ENCODE assay signal across 11 mouse cellular contexts in the genomic region with DNA sequence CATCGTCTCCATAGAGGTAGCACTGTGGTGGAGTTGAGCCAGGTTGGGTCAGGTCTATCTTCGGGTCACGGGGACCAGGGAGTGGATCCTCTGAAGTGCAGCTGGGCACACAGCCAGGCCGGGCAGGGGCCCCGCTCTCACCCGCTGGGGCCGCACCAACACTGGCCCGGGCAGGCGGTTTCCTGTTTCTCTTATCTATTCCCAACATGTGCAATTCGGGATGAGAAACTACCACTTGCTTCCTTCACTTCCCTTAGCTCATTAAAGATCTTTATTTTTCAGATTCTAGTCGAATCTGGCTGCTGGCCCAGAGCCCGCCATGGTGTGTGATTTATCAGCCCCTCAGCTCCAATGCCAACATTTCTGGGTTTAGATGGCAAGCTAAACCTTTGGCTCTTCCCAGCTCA. TPM values are rescaled to one million over a fixed set of nuclear protein-coding genes. Genes with fewer than 3 reads are reported as not detected.
DNase-seq lines count a peak whose midpoint lies in the region; ATAC-seq lines count a peak whose summit lies in the region.
"Had no signal": no experiment of that assay in that cellular context is flagged by ENCODE, and none has a peak within 500 bp of the region (broad histone marks: within the 10 kb centered on the region; RNA-seq: fewer than 3 reads in every experiment).

No protein-coding gene starts in this region.

- peak; percentile 94 for DNase-seq in heart, adult 11 months
- no peak for DNase-seq in heart, adult 8-10 months (ENCODE audit: low spot score)
- DNase-seq in heart, embryonic 10.5 days (ENCODE audit: low spot score): no peak
- DNase-seq in kidney, postnatal 10 days: peak; percentile 82
- no peak for DNase-seq in cerebellum, adult 8-10 months
- DNase-seq in thymus, postnatal 0 days (ENCODE audit: low spot score): no peak

- peak overlapping the region; percentile 75 for H3K27ac ChIP-seq in heart, embryonic 10.5 days

- H3K27me3 ChIP-seq in heart, embryonic 10.5 days (ENCODE audit: insufficient read depth, poor library complexity, severe bottlenecking): no peaks in the 10 kb centered on the region
- H3K27me3 ChIP-seq: CH12.LX had no signal

- H3K4me3 ChIP-seq in heart, embryonic 10.5 days: no peak overlapping the region
- H3K4me3 ChIP-seq: erythroblast, embryonic 14.5 days had no signal

- no peaks in the 10 kb centered on the region for H3K9me3 ChIP-seq in heart, embryonic 10.5 days

- H3K36me3 ChIP-seq in heart, embryonic 10.5 days: no peaks in the 10 kb centered on the region

- 62% methylated on average over 12 of the region's 12 CpGs for WGBS in heart, embryonic 10.5 days

- peak; percentile 76 for ATAC-seq in megakaryocyte progenitor cell, adult 5-6 weeks (replicated peaks; ENCODE audit: poor library complexity)
- no peak for ATAC-seq in monocyte, adult 5-6 weeks (replicated peaks; ENCODE audit: insufficient number of reproducible peaks, low FRiP score, low TSS enrichment, poor library complexity, severe bottlenecking)

- H3K4me1 ChIP-seq in heart, embryonic 10.5 days: peaks cover 9% of the 10 kb centered on the region

RNA-seq across cellular contexts. Expression of gene Gm17581, which starts 7.3 kb away (rescaled TPM):
- not detected for total RNA-seq in heart, adult 8-10 months (2022)
- polyA plus RNA-seq in heart, embryonic 10.5 days (2016; fragmentation: Nextera tagmentation; extraction: Ambion mirVana): not detected in 2 replicates
- not detected in 2 replicates for total RNA-seq in megakaryocyte progenitor cell, adult 5-6 weeks (2015)
- not detected in 2 replicates for total RNA-seq in megakaryocyte progenitor cell, adult 5-6 weeks (2017)
- not detected in 3 replicates for total RNA-seq in monocyte, adult 5-6 weeks (2017)
- not detected in 2 replicates for polyA plus RNA-seq in thymus, postnatal 0 days (2015; fragmentation: Nextera tagmentation; extraction: Ambion mirVana)
- total RNA-seq: CH12.LX; midbrain, postnatal 0 days had no signal
- polyA plus RNA-seq: erythroblast, embryonic 14.5 days; midbrain, postnatal 0 days had no signal

RNA-seq across cellular contexts. Expression of gene Procr, which starts 8.0 kb away (rescaled TPM):
- total RNA-seq in heart, adult 8-10 months (2022): 1 to 10 TPM; 1.9 to 2.8 (median 2.3) TPM
- 5.3 and 6.6 TPM in 2 replicates for polyA plus RNA-seq in heart, embryonic 10.5 days (2016; fragmentation: Nextera tagmentation; extraction: Ambion mirVana)
- 0.89 TPM in 1 of 2 replicates, not detected in the other for total RNA-seq in megakaryocyte progenitor cell, adult 5-6 weeks (2015)
- total RNA-seq in megakaryocyte progenitor cell, adult 5-6 weeks (2017): 3.1 and 6.1 TPM in 2 replicates
- total RNA-seq in monocyte, adult 5-6 weeks (2017): not detected in 3 replicates
- polyA plus RNA-seq in thymus, postnatal 0 days (2015; fragmentation: Nextera tagmentation; extraction: Ambion mirVana): 3.3 and 4.4 TPM in 2 replicates

RNA-seq across cellular contexts. Expression of gene Edem2, which starts 13.7 kb away (rescaled TPM):
- 1 to 10 TPM; 5.7 to 7.8 (median 6.4) TPM for total RNA-seq in heart, adult 8-10 months (2022)
- polyA plus RNA-seq in heart, embryonic 10.5 days (2016; fragmentation: Nextera tagmentation; extraction: Ambion mirVana): 31.5 and 34.4 TPM in 2 replicates
- total RNA-seq in megakaryocyte progenitor cell, adult 5-6 weeks (2015): 47.1 and 55.0 TPM in 2 replicates
- total RNA-seq in megakaryocyte progenitor cell, adult 5-6 weeks (2017): 58.2 and 70.9 TPM in 2 replicates
- total RNA-seq in monocyte, adult 5-6 weeks (2017): 28.7 to 43.2 TPM (median 37.4 TPM) in 3 replicates
- polyA plus RNA-seq in thymus, postnatal 0 days (2015; fragmentation: Nextera tagmentation; extraction: Ambion mirVana): 49.2 and 50.8 TPM in 2 replicates

RNA-seq across cellular contexts. Expression of gene Mmp24, which starts 32.2 kb away (rescaled TPM):
- total RNA-seq in heart, adult 8-10 months (2022): not detected
- 0.06 TPM in 1 of 2 replicates, not detected in the other for polyA plus RNA-seq in heart, embryonic 10.5 days (2016; fragmentation: Nextera tagmentation; extraction: Ambion mirVana)
- not detected in 2 replicates for total RNA-seq in megakaryocyte progenitor cell, adult 5-6 weeks (2015)
- under 0.01 TPM in 1 of 2 replicates, not detected in the other for total RNA-seq in megakaryocyte progenitor cell, adult 5-6 weeks (2017)
- total RNA-seq in monocyte, adult 5-6 weeks (2017): 0.10 TPM in 1 of 3 replicates, not detected in the others
- polyA plus RNA-seq in thymus, postnatal 0 days (2015; fragmentation: Nextera tagmentation; extraction: Ambion mirVana): 0.06 and 0.07 TPM in 2 replicates

RNA-seq across cellular contexts. Expression of gene Trpc4ap, which starts 50.8 kb away (rescaled TPM):
- 10 to 100 TPM; 85.4 to 95.8 (median 88.4) TPM for total RNA-seq in heart, adult 8-10 months (2022)
- 101 and 107 TPM in 2 replicates for polyA plus RNA-seq in heart, embryonic 10.5 days (2016; fragmentation: Nextera tagmentation; extraction: Ambion mirVana)
- 59.0 and 62.9 TPM in 2 replicates for total RNA-seq in megakaryocyte progenitor cell, adult 5-6 weeks (2015)
- 73.1 and 89.6 TPM in 2 replicates for total RNA-seq in megakaryocyte progenitor cell, adult 5-6 weeks (2017)
- total RNA-seq in monocyte, adult 5-6 weeks (2017): 98.1 to 149 TPM (median 116 TPM) in 3 replicates
- 191 and 217 TPM in 2 replicates for polyA plus RNA-seq in thymus, postnatal 0 days (2015; fragmentation: Nextera tagmentation; extraction: Ambion mirVana)

Comparison
In these comparisons a context has a peak if more than half of its experiments do, and no peak if none do; other contexts are left out.
1. DNase-seq: peak in heart, adult 11 months (single experiment) and kidney, postnatal 10 days (single experiment); none in heart, adult 8-10 months (single experiment), heart, embryonic 10.5 days (single experiment), cerebellum, adult 8-10 months (single experiment) and thymus, postnatal 0 days (single experiment).